In genomic region chr19:45209776-45210422, GRCm38 (mm10) we compare ENCODE assay signal across 19 mouse cellular contexts. TPM values are rescaled to one million over a fixed set of nuclear protein-coding genes. Genes with fewer than 3 reads are reported as not detected.
"Had no signal": no experiment of that assay in that cellular context is flagged by ENCODE, and none has a peak within 500 bp of the region (broad histone marks: within the 10 kb centered on the region; RNA-seq: fewer than 3 reads in every experiment).

No protein-coding gene starts in this region.

- ATAC-seq: intestine, postnatal 0 days; midbrain, embryonic 13.5 days had no signal

- H3K9ac ChIP-seq: limb, embryonic 13.5 days; liver, embryonic 15.5 days; lung, embryonic 14.5 days; midbrain, embryonic 13.5 days; neural tube, embryonic 15.5 days had no signal

- H3K27ac ChIP-seq: kidney, postnatal 0 days; limb, embryonic 13.5 days; liver, embryonic 15.5 days; midbrain, embryonic 13.5 days; neural tube, embryonic 15.5 days had no signal

- H3K4me3 ChIP-seq: limb, embryonic 13.5 days; liver, embryonic 15.5 days; megakaryocyte, embryonic 14.5 days; midbrain, embryonic 13.5 days; myocyte; neural tube, embryonic 15.5 days had no signal

- DNase-seq: kidney, adult 9 months; kidney, postnatal 36 days; lung, embryonic 14.5 days; lung, postnatal 10 days; lung, postnatal 4 days; thymus, postnatal 36 days had no signal

- H3K4me1 ChIP-seq: liver, embryonic 15.5 days; midbrain, embryonic 13.5 days; neural tube, embryonic 15.5 days had no signal

- H3K9me3 ChIP-seq: limb, embryonic 13.5 days; liver, embryonic 15.5 days; midbrain, embryonic 13.5 days; neural tube, embryonic 15.5 days had no signal

- H3K4me2 ChIP-seq: limb, embryonic 13.5 days; liver, embryonic 11.5 days; liver, embryonic 15.5 days; lung, embryonic 14.5 days; midbrain, embryonic 13.5 days; neural tube, embryonic 15.5 days had no signal

- H3K36me3 ChIP-seq: limb, embryonic 13.5 days; liver, embryonic 15.5 days; midbrain, embryonic 13.5 days; neural tube, embryonic 15.5 days had no signal

RNA-seq across cellular contexts. Expression of gene Lbx1, which starts 25.7 kb away (rescaled TPM):
- total RNA-seq: layer of hippocampus, adult 18-20 months; layer of hippocampus, postnatal 10 days; left cerebral cortex, postnatal 36 days had no signal
- polyA plus RNA-seq: intestine, postnatal 0 days; liver, embryonic 15.5 days; lung, embryonic 14.5 days; thymus, postnatal 0 days had no signal

RNA-seq across cellular contexts. Expression of gene Tlx1, which starts 59.4 kb away (rescaled TPM):
- total RNA-seq: layer of hippocampus, adult 18-20 months; layer of hippocampus, postnatal 10 days; left cerebral cortex, postnatal 36 days had no signal
- polyA plus RNA-seq: intestine, postnatal 0 days; kidney, postnatal 0 days; liver, embryonic 15.5 days; lung, embryonic 14.5 days; myocyte had no signal
